Mouse (Mus musculus) thymus, postnatal 25 days (tissue): ENCODE data around the gene Fbxo4.

Source experiments
- DNase-seq: peaks from one replicate; pipeline ENCODE4 v3.0.0; 2022

Gene Fbxo4

DNA sequence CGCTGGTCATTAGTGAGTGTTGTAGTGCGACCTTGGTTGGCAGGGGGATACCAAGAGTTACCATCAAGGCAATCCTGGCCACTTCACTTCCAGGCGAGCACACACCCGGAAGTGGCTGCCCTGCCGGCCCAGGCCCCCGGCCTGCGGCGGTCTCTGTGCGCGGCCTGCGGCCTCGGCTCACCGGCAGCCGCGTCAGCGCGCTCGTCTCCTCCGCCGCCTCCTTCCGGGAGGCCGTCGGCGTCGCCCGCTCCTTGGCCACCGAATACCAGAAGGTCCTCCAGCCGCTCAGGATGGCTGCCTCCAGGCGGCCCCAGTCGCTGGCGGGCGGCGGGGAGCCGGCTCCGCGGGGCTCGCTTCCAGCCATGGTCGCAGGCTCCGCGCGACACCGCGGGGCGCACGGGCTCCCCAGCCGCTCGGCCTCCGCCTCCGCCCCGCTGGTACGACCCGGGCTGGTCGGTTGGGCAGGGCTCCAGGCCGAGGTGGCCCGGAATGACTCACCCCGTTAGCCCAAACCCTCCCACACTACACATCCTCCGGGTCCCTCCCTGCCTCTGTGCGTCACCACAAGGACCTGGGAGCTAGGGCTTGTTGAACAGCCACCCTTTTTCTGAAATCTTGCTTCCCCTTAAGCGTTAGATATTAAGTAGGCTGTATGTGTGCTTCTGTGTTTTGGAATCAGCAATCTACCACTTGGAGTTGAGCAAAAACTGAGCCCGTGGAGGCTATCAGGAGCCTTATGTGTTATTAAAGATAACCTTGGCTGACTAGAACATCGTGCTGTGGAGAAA, at the start of gene Fbxo4:
Gene Fbxo4, minus strand, starts transcription at position 513 of the 788 bp plus-strand sequence.
- DNase-seq, result peak; percentile 62

DNA sequence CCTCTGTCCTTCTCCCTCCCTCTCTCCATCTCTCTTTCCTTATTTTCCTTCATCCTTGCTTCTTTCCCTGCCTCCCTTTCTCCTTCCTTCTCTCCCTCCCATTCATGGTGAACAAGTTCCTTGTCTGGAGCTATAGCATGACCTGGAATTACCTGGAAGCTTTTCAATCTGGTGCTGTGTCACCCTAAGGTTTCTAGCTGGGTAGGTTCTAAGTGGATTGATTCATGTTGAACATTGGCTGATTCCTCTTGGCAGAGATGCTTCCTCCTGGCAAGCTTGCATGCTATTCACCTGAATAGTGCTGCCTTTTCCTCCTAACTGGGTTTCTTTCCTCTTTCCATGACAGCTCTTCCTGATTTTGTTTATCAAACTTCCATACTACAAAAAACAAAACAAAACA, 49.6 kb upstream of the Fbxo4 start:
- no peak for DNase-seq

DNA sequence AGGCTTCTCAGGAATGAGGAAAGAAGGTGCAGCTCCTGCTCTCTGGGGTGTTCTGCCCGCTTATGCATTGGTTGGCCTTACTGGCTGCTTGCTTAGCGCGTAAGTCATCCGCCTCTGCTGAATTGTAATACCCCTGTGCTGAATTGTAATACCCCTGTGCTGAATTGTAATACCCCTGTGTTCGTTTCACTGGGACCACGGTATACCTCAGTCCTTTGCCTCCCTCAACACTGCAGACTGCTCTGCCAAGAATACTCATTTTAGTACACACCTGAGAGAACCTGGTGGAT, 49.0 kb upstream of the Fbxo4 start:
- no peak for DNase-seq

DNA sequence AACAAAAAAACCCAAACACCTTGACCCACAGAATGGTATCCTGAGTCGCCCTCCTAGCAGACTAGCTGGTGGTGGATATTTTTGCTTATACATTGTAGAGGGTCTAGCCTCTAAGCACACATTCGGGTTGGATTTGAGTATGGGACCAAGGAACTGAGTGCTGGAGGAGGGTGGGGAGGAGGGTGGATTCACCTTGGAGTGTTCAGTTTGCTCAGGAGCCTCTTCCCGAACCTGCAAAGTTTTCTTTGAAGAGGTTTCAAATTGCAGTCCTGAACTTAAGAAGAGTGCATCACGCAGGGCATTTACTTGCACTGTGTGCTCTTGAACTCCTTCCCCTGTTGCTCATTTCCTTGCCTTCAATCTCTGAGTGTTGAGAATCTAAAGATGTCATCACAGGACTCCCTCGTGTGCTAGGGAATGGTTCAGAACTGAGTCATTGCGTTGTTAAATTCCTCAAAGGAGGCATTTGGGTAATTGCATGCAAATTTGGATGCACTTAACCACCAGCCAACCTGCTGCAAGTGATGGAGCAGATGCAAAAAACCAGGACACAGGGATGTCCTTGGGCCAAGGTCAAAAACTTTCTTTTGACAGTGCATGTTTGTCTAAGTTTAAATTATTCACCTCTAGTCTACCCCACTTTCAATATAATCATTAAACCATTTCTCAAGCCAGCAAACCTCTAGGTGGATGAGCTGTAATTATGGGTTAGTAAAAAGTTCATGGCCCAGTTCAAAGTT, 48.5 kb upstream of the Fbxo4 start:
- no peak for DNase-seq

- DNase-seq, result peak; percentile 79
These were observed 47.6 kb upstream of the Fbxo4 start for GRCm38 (mm10) chr15:4026831-4027584.

- DNase-seq, result peak; percentile 86
These were observed 46.9 kb upstream of the Fbxo4 start, which contains the start of gene Oxct1 for GRCm38 (mm10) chr15:4026231-4026773. Oxct1 (plus strand) TSS chr15:4026383.

- no peak for DNase-seq
These were observed 46.1 kb upstream of the Fbxo4 start for GRCm38 (mm10) chr15:4025508-4025904.

DNA sequence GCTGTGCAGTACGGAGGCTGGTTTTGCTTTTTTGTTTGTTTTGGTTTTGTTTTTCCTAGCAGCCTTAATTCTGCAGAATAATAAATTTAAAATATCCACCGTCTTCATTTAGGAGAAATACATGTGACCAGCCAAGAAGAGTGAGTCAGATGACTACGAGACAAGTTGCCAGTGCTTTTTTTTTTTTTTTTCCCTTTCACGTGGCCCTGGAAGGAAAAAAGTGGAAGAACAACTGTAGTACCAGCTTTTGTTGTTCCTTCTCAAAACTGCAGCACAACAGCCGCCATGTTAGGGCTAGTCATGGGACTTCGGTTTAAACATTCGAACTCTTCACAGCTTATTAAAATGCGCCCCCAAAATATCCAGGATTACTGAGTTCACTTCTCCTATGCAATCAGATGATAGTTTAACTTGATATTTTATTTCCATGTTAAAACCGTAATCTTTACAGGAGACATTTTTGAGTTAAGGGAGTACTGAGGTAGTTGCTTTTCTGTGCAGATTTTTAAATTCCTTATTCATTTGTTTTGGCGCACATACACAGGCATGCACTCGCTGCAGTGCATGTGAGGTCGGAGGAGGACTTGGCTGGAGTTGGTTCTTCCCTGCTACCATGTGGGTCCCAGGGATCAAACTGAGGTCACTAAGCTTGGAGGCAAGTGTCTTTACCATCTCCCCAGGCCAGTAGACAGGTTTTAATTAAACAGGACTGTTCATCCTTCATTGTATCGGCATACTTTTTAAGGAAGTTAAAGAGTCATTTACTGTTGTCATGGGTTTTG, 45.5 kb upstream of the Fbxo4 start:
- DNase-seq, result no peak

DNA sequence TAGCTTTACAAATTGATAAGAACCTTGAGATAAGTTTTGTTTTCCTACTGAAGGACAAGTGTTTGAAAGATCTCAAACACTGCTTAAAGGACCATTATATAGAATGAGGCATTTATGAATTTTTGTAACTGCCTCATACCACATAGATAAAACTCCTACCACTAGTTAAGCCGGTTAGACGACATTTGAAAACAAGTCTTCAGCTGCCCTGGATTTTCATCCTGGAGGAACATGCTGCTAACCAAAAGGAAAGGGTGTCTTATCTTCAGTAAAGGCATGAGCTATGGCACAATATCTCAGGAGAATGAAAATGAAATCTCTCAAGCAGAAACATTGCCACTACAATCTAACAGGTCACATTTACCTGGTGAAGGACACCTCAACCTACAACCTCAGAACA, 44.4 kb upstream of the Fbxo4 start:
- no peak for DNase-seq

DNA sequence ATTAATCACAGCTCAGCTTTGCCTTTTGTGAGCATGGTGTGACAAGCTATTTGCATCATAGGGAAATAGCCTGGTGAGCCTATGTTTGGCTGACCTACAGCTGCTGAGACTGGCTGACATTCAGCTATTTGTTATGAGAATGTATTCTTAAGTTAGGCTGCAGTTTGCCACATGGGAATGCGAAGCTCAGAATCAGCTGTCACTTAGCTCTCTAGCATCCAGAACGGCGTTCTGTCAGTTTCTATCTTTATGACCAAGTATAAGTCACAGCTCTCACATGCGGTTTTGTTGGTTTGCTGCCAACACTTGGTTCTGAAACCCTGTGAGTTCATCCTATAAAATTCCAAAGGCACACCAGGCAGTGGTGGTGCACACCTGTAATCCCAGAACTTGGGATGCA, 41.3 kb upstream of the Fbxo4 start:
- no peak for DNase-seq

GRCm38 (mm10) chr15:4013873-4014272, 34.5 kb upstream of the Fbxo4 start:
- DNase-seq, result no peak

- no peak for DNase-seq
These were observed 21.2 kb upstream of the Fbxo4 start for GRCm38 (mm10) chr15:4000536-4000935.

DNA sequence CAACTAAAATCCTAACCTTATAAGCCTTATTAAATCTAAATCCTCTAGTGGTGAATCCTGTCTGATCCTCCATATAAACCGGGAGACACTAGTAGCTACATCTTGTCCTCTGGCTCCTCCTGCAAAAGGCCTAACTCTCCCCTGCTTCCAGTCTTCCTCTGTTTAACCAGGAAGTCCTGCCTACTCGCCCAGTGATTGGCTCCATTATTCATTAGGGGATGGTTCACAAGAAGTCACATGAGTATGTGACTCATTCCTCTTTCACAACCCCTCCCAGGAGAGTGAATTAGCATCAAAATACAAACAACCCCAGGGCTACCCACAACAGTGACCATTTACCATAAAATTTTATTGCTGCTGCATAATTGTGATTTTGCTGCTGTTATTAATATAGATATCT, 19.8 kb upstream of the Fbxo4 start:
- DNase-seq, result no peak

DNA sequence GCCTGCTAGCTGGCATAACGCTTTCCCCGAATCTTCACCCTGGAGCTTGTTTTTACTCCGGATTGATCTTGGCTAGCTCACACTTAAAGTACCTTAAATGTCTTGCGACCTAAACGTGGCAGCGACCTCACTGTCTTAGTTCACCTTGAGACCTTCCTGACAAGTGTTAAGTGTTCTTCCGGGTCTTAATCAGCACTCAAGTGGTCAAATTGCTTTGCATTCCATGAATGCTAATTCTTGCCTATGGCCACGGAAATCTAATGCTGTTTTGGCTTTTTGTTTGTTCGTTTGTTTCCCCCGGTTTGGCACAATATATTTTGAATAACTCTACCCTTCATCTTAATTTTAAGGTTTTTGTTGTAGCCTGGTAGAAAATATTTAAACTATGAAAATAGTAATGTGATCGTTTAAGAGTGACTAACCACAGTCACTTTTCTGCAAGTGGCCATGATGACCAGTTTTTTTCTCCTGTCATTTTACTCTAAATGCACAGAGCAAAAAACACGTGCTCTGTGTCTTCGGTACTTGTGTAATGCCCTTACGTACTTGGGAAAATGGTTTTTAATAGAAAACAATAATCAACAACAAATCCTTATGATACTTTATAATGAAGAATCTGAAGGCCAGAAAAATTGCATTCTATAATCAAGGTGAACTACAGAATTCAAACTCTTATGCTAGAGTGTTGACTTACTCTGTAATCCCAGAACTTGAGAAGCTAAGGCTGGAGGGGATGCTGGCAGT, 17.1 kb upstream of the Fbxo4 start:
- DNase-seq, result no peak

- DNase-seq, result peak; percentile 98
These were observed 16.3 kb upstream of the Fbxo4 start, which contains the start of gene AW549877 for GRCm38 (mm10) chr15:3995448-3996266. AW549877 (minus strand) TSS chr15:3995744.

- no peak for DNase-seq
These were observed 15.6 kb upstream of the Fbxo4 start for GRCm38 (mm10) chr15:3994852-3995447.

- DNase-seq, result peak; percentile 32
These were observed 8.6 kb upstream of the Fbxo4 start for GRCm38 (mm10) chr15:3987981-3988380.

DNA sequence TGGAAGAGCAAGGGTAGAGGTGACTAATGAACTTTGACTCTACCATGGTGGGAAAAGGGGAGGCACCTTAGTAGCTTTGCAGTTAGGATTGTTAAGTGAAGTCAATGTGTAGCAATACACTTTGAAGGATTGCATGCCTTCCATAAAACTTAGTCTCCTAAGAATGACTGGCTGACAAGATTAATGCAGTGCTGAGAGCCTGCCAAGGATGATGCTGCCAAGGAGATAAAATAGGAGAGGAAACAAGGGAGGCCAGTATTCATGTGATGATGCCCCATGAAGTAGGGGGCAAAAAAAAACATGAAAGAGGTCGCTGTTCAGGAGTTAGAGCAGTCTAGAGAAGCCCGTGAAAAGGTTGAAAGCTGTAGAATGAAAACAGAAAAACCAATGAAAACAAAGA, 5.5 kb upstream of the Fbxo4 start:
- no peak for DNase-seq

DNA sequence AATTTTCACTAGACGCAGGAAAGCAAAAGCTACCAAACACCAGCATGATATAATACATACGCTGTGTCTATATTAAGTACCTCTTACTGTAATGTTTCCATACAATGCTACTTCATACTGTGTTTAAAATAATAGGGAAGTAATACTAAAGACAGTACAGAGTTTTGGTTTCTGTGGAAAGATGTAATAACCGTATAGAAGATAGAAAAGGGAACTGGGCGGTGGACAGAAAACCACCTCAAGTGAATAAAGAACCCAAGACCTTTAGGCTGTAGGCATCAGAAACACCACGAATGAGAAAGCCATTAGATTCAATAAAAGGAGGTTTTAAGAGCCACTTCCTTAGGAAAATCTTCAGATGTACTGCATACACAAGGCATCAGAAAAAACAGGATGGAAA, 3.4 kb upstream of the Fbxo4 start:
- no peak for DNase-seq

DNA sequence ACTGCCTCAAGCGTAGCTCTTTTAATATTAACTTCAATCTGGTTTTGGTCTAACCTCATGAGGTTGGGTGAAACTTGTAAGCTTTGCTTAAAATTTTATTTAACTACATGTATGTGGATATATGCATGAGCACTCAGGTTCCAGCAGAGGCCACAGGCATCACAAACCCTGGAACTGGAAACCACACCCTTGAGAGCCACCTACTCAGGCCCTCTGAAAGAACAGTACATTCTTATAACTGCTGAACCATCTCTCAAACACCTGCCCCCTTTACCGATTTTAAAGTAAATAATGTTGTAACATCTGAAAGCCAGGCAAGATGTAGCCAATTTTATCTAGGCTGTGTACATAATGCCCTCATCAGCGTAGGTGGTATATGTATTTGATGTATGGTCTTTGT, 498 bp upstream of the Fbxo4 start:
- no peak for DNase-seq

- no peak for DNase-seq
These were observed 1.1 kb downstream of the Fbxo4 start for GRCm38 (mm10) chr15:3978279-3978678.
